Mouse (Mus musculus): Measurements from ENCODE around the gene Ankrd44.

Ankrd44 gene

DNA sequence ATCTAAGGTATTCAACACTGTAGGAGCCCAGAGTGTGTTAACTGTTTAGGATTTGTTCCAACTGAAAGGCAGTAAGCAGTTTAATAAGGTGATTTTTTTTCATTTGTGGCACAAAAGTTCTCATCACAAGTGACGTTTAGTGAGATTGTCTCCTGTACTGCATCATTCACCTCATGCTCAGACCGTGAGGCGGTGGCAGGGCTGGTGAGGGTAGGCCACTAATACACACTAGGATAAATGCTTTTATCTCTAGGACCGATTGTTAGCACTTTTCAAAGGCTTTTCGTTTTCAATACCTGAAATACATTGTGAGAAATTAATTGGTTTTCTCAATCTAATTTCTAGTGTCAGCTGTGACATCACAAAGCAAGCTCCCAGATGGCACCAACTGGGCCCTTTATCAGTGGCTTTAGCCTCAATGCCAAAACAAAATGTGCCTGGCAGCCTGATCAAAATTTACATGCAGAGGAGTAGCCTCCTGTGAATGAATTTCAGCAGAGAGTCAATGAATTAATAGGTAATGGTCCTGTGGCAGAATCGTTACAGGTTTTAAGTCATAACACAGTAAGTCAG lies 286.6 kb downstream of the Ankrd44 start:
- no peak for DNase-seq (ENCODE audit: low read depth, low spot score)

DNA sequence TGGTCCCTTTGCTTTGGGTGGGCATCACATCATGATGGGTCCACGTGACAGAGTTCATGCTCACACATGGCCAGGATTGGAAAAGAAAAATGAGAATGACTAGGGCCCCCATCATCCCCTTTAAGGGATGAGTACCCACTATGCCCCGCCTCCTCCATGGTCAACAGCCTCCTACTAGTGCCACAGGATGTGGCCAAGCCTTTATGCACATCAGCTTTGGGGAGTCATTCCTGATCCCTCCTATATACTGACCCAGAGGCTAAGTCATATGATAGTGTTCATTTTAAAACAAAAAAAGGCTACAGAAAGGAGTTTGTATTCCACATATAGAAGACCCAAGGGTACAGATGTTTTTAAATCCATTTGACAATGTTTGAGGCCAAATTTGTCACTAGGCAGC lies 287.1 kb downstream of the Ankrd44 start:
- no peak for DNase-seq (ENCODE audit: low read depth, low spot score)

DNA sequence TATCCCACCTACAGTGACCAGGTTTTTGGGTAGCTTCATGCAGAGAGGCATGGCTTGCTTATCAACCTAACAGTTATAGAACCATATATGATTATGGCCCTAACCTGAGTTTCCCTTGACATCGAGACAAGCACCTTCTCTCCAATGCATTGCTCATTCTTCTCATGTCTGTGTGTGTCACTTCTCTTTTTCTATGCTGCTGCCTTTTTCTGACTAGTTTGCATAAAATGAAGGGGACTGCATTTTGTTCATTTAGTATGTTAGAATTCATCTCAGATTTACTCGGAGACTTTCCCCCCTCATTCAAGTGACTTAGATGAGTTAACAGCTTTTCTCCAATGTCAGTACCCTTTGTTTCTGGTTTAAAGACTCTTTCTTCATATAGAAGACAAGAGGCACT lies 288.8 kb downstream of the Ankrd44 start:
- no peak for DNase-seq (ENCODE audit: low read depth, low spot score)

DNA sequence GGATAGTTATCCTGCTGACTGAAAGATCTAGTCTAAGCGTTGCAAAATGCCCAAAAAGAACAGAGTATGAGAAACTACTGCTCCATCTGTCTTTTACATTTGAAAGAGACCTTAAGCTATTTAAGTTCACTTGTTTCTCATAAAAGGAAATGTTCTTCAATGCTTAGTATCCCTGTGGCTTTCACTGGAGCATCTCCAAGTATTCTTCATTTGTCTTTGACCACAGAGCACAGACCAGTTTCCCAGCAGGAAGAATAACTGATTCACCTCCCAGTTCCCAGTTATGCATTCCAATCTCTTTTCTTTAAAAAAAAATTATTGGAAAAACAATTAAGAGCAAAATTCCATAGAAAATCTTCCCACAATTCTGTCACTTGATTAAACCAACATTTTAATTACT lies 297.1 kb downstream of the Ankrd44 start:
- no peak for DNase-seq (ENCODE audit: low read depth, low spot score)

DNA sequence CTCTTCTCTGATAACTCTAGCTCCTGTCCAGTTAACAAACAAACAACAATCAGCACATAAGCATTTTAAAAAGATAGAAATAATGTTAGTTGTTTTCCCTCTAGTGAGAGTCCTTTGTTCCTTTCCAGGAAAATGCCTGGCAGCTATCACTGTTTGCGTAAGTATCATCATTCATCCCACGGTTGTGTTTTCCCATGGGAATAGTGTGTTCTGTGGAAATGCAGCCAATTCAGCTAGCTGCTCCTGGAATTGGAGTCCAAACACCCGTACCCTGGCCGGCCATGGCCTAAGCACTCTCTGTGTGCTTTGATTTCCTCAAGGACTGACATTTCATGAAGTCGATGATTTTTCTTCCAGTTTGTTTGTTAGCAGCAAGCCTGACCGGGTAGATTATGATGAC lies 311.2 kb downstream of the Ankrd44 start:
- no peak for DNase-seq (ENCODE audit: low read depth, low spot score)

DNA sequence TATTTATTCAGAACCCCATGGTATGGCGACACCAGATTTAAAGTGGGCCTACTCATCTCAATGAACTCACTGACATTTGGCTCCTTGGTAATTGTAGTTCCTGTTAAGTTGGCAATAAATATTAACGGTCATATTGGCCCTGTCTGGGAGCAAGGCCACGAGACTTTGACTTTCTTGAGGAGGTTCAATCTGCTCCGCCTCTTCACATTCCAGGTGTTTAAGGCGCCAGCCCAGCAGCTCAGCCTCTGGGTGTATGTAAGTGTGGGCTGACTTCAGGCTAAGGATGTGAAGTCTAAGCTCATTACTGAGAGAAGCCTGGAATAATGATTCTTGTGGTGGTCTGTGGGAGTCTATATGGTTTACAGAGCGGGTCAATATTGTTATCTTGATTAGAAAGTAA lies 313.8 kb downstream of the Ankrd44 start:
- DNase-seq (ENCODE audit: low read depth, low spot score): no peak

DNA sequence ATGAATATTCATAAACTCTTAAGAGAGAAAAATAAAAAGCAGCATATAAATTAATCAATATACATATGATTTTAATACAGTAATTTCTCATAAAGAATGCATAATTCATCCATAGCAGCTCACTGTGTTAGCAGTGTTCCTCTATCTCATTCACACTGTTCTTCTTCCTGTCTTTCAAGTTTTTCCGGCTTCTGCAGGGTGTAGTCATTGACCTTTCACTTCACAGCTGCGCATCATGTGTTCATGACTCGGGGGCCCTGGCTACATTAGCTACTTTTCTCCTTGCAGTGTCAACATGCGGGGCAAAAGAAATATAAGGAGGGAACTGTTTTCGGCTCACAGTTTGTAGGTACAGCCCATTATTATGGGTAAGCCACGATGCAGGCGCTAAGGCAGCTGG lies 314.3 kb downstream of the Ankrd44 start:
- peak; percentile 10 for DNase-seq (ENCODE audit: low read depth, low spot score)

DNA sequence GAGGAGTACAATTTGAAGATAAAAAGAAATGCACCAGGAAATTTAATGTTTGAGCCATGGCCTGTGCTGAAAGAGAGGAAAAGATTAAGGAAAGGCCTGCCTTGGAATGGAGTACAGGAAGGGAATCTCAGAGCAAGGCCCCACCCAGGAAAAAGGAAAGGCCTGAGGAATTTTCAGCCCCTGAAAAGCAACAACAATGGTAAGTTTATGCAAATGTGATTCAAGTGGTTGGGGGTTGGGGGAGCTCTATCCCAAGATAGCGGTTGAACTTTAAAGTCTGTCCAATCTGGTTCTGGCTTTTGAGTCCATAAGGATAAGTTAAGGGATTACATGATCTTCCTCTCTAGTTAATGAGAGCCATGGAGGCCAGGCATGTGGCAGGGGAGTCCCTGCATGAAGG lies 319.3 kb downstream of the Ankrd44 start:
- no peak for DNase-seq (ENCODE audit: low read depth, low spot score)

DNA sequence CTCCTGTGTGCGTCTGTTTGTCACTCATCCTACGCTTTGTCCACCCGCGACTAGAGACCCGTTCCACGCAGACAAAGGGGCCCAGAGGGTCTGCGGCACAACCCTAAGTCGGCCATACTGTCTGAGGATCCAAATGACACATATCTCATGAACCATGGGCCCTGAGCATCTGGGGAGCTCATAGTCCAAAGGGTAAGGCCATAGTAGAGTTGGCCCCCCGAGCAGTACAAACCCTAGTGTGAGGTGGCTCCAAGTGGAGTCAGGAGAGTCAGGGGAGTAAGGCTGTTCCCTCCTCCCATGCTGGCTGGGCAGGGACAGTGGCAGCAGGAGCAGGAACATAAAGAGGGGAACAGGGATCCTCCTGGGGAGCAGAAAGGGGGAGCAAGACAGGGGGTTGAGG lies 324.5 kb downstream of the Ankrd44 start:
- DNase-seq (ENCODE audit: low read depth, low spot score): no peak

DNA sequence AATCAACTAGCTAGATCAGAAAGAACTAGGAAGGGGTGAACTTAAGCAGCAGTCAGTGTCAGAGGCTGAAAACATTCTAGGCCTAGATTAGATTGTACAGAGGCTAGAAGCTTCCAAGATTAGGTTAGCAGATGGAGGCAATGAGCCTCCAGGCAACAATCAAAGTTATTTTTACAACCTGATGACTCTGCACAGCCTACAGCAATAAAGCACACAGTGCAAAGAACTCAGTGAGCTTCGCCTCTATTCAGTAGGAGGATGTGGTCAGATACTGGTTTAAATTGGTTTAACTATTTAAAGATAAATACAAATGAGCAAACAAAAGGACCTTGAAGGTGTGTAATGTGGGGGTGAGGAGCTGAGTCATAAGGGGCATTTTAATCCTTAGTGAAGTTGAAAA lies 325.9 kb downstream of the Ankrd44 start:
- no peak for DNase-seq (ENCODE audit: low read depth, low spot score)

DNA sequence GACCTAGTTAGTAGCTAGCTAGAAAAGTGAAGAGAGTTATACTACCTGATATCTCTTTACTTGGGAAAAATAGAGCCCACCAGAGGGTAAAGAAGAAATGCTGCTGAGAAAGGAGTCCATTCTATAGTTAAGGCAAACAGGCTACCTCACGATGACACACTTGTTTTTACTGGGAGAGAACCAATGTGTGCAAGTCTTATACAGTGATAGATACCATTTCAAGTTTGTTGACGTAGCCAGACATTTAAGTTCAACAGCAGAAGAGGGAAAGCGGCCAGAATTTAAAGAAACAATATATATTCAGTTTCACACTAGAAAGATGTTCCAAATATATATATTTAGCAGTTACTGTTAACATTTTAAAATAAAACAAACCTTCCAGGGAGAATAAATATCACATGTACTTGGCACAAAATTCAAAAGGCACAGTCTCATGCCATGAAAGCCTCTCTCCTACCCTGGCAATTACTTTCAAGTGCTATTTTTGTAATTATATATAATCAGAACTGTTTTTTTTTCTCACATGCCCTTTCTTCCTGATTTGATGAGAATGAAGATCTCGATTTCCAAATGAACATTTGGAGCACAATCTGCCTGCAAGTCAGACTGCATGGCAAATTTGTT lies 328.5 kb downstream of the Ankrd44 start:
- no peak for DNase-seq (ENCODE audit: low read depth, low spot score)

DNA sequence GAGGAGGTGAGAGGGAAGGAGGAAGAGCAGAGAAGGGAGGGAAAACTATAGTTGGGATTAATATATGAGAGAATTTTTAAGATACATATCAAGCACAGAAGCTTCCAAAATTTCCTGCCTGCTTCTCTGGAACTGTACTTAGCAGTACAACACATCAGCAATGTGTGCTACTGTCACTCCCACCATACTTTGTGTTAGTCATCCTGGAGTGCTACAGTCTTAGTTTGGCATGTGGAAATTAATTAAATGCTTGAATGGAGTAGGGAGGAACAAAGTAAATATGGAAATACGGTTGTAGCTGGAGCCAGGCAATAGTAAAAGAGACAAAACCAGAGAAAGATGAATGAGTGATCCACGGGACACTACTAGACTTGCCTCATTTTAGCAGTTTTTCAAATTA lies 330.0 kb downstream of the Ankrd44 start:
- no peak for DNase-seq (ENCODE audit: low read depth, low spot score)
